Mouse (Mus musculus) testis, adult 2 months (tissue): ENCODE measurements around the gene Acy3. TPM values are rescaled to one million over a fixed set of nuclear protein-coding genes. Genes with fewer than 3 reads are reported as not detected.
"Not testable (repeated sequence)": the region's sequence is repeated elsewhere in the genome, so short reads cannot be mapped to it uniquely, and the experiment has no call there.

Source experiments
- H3K27ac ChIP-seq: fragments of 200-500 bp; 2 replicates; pipeline ENCODE4 v1.5.1; 2012; ENCODE audit warnings: low read depth, low read length; ENCODE audit not compliant: control insufficient read depth, insufficient read depth
- H3K27me3 ChIP-seq: fragments of 200-500 bp; 2 replicates; pipeline ENCODE4 v1.6.1; 2012; ENCODE audit warnings: mild to moderate bottlenecking, low read length, moderate library complexity; ENCODE audit not compliant: control insufficient read depth, insufficient read depth
- H3K36me3 ChIP-seq: fragments of 200-500 bp; 2 replicates; pipeline ENCODE4 v1.6.1; 2012; ENCODE audit warnings: mild to moderate bottlenecking, low read length; ENCODE audit not compliant: control insufficient read depth, insufficient read depth
- H3K4me1 ChIP-seq: fragments of 200-500 bp; 2 replicates; pipeline ENCODE4 v1.6.1; 2012; ENCODE audit warnings: low read length; ENCODE audit not compliant: control insufficient read depth, insufficient read depth
- H3K4me3 ChIP-seq: fragments of 200-500 bp; 2 replicates; pipeline ENCODE4 v1.5.1; 2012; ENCODE audit warnings: low read depth, mild to moderate bottlenecking, low read length, moderate library complexity, mixed read lengths; ENCODE audit not compliant: control insufficient read depth
- CTCF ChIP-seq: fragments of 200-500 bp; IDR thresholded peaks from 2 replicates; pipeline ENCODE4 v1.5.1; 2012; ENCODE audit warnings: low read depth, mild to moderate bottlenecking, inconsistent platforms, low read length, moderate library complexity; ENCODE audit not compliant: control insufficient read depth, insufficient read depth, insufficient replicate concordance
- POLR2A ChIP-seq: fragments of 200-500 bp; IDR thresholded peaks from 2 replicates; pipeline ENCODE4 v1.6.1; 2012; ENCODE audit warnings: low read depth, mild to moderate bottlenecking, inconsistent platforms, low read length, moderate library complexity; ENCODE audit not compliant: control insufficient read depth
- polyA plus RNA-seq: library from polyadenylated mRNA; depleted of rRNA; stranded (reverse); fragments of >200 nt; gene quantifications from 2 replicates; pipeline ENCODE4 v1.2.3, GENCODE M21; 2012; rRNA removed

Gene Acy3
- polyA plus RNA-seq, 1 experiment: 14.9 TPM

DNA sequence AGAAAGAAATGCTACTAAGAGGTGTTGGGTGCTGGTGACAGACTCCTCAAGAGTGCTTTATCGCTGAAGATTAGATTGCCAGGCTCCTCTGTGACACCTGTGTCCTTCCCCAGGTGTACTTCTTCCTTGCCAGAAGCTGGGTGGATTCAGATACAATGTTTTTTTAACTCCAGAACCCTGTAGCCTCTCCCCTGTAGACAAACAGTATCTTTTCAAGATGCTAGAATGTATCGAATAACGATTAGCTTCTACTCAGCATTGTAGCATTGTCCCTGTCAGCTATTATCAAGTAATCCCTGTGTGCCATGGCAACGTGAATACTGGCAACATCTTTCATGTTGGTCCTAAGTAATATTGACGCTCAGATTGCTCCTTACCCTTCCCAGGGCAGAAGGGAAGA is 47.4 kb downstream of the Acy3 start:
- no peaks in the 10 kb centered on the region for H3K36me3 ChIP-seq
- TF ChIP-seq CTCF (no peak), POLR2A (no peak)

DNA sequence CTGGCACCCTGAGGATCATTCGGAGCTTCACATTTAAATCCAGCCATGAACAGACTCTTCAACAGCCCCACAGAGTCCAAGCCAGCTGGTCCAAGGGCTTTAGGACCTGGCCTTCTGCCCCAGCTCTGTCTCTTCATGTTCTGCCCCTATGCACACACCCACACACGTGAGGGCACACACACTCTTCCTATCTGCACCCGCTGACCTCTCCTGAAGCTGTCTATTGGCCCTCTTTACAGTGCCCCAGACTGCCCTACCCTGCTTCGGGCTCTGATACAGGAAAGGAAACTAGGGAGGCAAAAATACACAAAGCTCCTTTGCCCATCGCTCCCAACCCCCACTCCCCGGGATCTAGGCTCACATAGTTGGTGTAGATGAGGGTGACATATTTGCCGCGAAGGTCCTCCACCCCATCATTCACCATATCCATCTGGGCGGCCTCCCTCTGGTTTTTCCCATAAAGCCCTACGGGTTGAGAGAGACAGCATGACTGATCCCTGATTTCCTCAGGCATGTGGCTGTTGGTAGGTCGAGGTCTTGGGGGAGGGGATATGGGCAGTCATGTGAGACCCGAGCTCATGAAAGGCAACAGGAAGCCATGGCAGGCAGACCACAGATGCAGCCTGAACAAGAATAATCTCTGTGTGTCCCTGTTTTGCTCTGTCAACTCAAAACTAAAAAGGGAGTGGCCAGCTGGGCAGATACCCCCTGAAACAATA is 50.1 kb downstream of the Acy3 start:
- Histone ChIP-seq H3K4me1 (peaks cover 7% of the 10 kb centered on the region; the same call in 1 of the 2 replicates), H3K36me3 (no peaks in the 10 kb centered on the region), H3K27me3 (no peaks in the 10 kb centered on the region), H3K27ac (no peak overlapping the region), H3K4me3 (no peak overlapping the region)
- TF ChIP-seq CTCF (no peak), POLR2A (no peak)

More for the DNA sequence above, 47.4 kb downstream of the Acy3 start:
- Histone ChIP-seq H3K27ac (peak overlapping the region; percentile 32), H3K4me1 (peaks cover 7% of the 10 kb centered on the region; the same call in 1 of the 2 replicates), H3K4me3 (no peak overlapping the region), H3K27me3 (no peaks in the 10 kb centered on the region)

DNA sequence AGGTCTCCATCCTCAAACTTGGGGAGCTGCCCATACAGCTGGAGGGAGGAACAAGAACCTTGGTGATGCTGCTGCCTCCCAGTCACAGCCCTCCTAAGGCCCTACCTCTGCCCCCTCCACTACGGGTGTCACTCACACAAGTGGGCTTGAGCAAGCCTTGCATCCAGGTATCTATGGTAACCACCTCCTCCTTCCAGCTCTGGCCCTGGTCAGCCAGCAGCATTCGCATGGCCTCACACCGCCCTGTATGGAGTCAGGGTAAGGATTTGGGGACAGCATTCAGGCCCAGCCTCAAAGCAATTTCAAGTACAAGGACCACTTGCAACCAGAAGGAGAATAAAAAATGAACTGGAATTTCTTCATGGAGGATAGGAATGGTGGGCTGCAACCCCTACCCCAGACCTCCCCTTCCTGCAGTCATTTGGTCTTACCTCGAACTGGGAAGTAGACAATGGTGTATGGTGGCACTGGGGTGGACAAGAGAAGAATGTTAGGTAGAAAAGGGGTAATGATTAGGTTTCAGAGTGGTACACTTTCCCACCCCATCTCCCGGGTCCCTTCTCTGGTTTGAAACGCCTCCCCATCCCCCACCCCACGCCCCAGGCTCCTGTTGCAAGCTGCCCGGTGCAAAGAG is 50.9 kb downstream of the Acy3 start:
- H3K36me3 ChIP-seq, H3K27me3 ChIP-seq, H3K4me1 ChIP-seq: not testable (repeated sequence)
- peak overlapping the region; percentile 87 for H3K4me3 ChIP-seq
- H3K27ac ChIP-seq: peak overlapping the region; percentile 70

DNA sequence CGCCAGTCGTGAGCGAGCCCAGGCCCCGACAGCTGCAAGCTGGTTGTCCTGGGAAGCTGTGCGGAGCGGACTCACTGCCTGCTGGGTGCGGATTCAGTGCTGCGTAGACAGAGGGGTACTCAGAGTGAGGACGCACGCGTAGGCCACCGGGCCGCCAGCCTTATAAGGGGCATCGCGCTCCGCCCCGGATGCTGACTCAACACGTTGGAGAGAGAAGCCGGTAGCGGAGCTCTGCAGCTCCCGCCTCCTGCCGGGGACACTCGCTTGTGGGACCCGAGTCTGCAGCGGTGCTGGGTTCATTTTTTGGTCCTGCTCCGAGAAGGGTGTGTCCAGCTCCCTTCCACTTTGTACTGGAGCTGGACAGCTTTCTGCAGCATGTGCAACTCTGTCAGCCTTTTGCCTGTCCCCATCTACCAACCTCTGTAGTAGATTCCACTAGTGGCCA is 51.4 kb downstream of the Acy3 start, which contains the start of gene Gstp1:
Gstp1 (minus strand) TSS at position 198 of the 445 bp plus-strand sequence.
- Histone ChIP-seq H3K27me3 (no peaks in the 10 kb centered on the region), H3K36me3 (no peaks in the 10 kb centered on the region), H3K27ac (peak within 1 kb of the TSS; percentile 70), H3K4me1 (peaks cover 5% of the 10 kb centered on the region; the same call in 1 of the 2 replicates), H3K4me3 (peak within 1 kb of the TSS; percentile 87)
- TF ChIP-seq POLR2A (peak; percentile 90), CTCF (no peak)

Other genes starting within 250 kb of the Acy3 start
- gene Kmt5b, start 219.1 kb upstream of the Acy3 start, polyA plus RNA-seq: 5.1 and 7.4 TPM in 2 replicates
- 85.7 and 90.2 TPM in 2 replicates for gene Chka, start 134.8 kb upstream of the Acy3 start, polyA plus RNA-seq
- gene Tcirg1, start 79.4 kb upstream of the Acy3 start, polyA plus RNA-seq: 11.2 and 11.4 TPM in 2 replicates
- 69.9 and 91.3 TPM in 2 replicates for gene Ndufs8, start 73.8 kb upstream of the Acy3 start, polyA plus RNA-seq
- gene Aldh3b1, start 56.8 kb upstream of the Acy3 start, polyA plus RNA-seq: 48.2 and 52.4 TPM in 2 replicates
- gene Unc93b1, start 51.4 kb upstream of the Acy3 start, polyA plus RNA-seq: 6.6 and 8.0 TPM in 2 replicates
- gene Aldh3b3, start 27.9 kb upstream of the Acy3 start, polyA plus RNA-seq: 2.9 and 3.2 TPM in 2 replicates
- gene Aldh3b2, start 14.2 kb upstream of the Acy3 start, polyA plus RNA-seq: 48.5 and 48.6 TPM in 2 replicates
- 0.41 and 0.56 TPM in 2 replicates for gene Tbx10, start 6.2 kb downstream of the Acy3 start, polyA plus RNA-seq
- 0.99 and 2.4 TPM in 2 replicates for gene Nudt8, start 14.0 kb downstream of the Acy3 start, polyA plus RNA-seq
- 0.48 TPM in 2 replicates for gene Gm49405, start 14.1 kb downstream of the Acy3 start, polyA plus RNA-seq
- gene Doc2g, start 16.7 kb downstream of the Acy3 start, polyA plus RNA-seq: 1.3 and 2.0 TPM in 2 replicates
- 145 and 173 TPM in 2 replicates for gene Ndufv1, start 26.2 kb downstream of the Acy3 start, polyA plus RNA-seq
- 88.6 and 94.9 TPM in 2 replicates for gene Gstp1, start 51.4 kb downstream of the Acy3 start, polyA plus RNA-seq
- 1.5 TPM in 2 replicates for gene Gstp2, start 59.5 kb downstream of the Acy3 start, polyA plus RNA-seq
- gene Gstp3, start 73.0 kb downstream of the Acy3 start, polyA plus RNA-seq: not detected in 2 replicates
- not detected in 2 replicates for gene Cabp2, start 95.0 kb downstream of the Acy3 start, polyA plus RNA-seq
- 31.5 and 31.7 TPM in 2 replicates for gene Cdk2ap2, start 110.6 kb downstream of the Acy3 start, polyA plus RNA-seq
- 31.9 and 42.8 TPM in 2 replicates for gene Pitpnm1, start 113.4 kb downstream of the Acy3 start, polyA plus RNA-seq
- 21.0 and 23.5 TPM in 2 replicates for gene Aip, start 139.3 kb downstream of the Acy3 start, polyA plus RNA-seq
- 0.02 TPM in 1 of 2 replicates, not detected in the other for gene Gpr152, start 153.2 kb downstream of the Acy3 start, polyA plus RNA-seq
- gene Cabp4, start 157.5 kb downstream of the Acy3 start, polyA plus RNA-seq: 0.16 and 0.29 TPM in 2 replicates
- gene Coro1b, start 162.0 kb downstream of the Acy3 start, polyA plus RNA-seq: 87.3 and 97.2 TPM in 2 replicates
- 0.65 and 1.0 TPM in 2 replicates for gene Ptprcap, start 167.0 kb downstream of the Acy3 start, polyA plus RNA-seq
- gene Rps6kb2, start 176.8 kb downstream of the Acy3 start, polyA plus RNA-seq: 10.9 and 11.1 TPM in 2 replicates
- gene Carns1, start 188.9 kb downstream of the Acy3 start, polyA plus RNA-seq: 2.5 and 2.7 TPM in 2 replicates
- 0.98 and 1.3 TPM in 2 replicates for gene Tbc1d10c, start 204.7 kb downstream of the Acy3 start, polyA plus RNA-seq
- 48.8 and 49.8 TPM in 2 replicates for gene Ppp1ca, start 205.5 kb downstream of the Acy3 start, polyA plus RNA-seq
- gene Rad9a, start 215.1 kb downstream of the Acy3 start, polyA plus RNA-seq: 9.0 and 9.2 TPM in 2 replicates
- 2.0 and 3.1 TPM in 2 replicates for gene Clcf1, start 227.7 kb downstream of the Acy3 start, polyA plus RNA-seq
- gene AC109138.7, start 227.8 kb downstream of the Acy3 start, polyA plus RNA-seq: 1.2 and 3.0 TPM in 2 replicates
- 16.3 and 19.4 TPM in 2 replicates for gene Pold4, start 245.3 kb downstream of the Acy3 start, polyA plus RNA-seq